Mouse (Mus musculus) telencephalon, adult 2 months (tissue): Measurements from ENCODE around the gene Mrgpra2a.
"Not testable (repeated sequence)": the region's sequence is repeated elsewhere in the genome, so short reads cannot be mapped to it uniquely, and the experiment has no call there.

Experiments used
- DNase-seq: peaks from one replicate; pipeline ENCODE4 v3.0.0-alpha.2; 2011; ENCODE audit warnings: low read depth, low spot score

Gene Mrgpra2a

GRCm38 (mm10) chr7:47452015-47452414 is at the start of gene Mrgpra2a:
TSS of gene Mrgpra2a (minus strand) at chr7:47452139.
- DNase-seq: not testable (repeated sequence)

- DNase-seq: not testable (repeated sequence)
Measured at GRCm38 (mm10) chr7:47491266-47491665, 39.3 kb upstream of the Mrgpra2a start.

- DNase-seq: not testable (repeated sequence)
Measured at GRCm38 (mm10) chr7:47489438-47489837, 37.5 kb upstream of the Mrgpra2a start.

- not testable (repeated sequence) for DNase-seq
Measured at GRCm38 (mm10) chr7:47483181-47483580, 31.2 kb upstream of the Mrgpra2a start.

- DNase-seq: not testable (repeated sequence)
Measured at GRCm38 (mm10) chr7:47473904-47474303, 22.0 kb upstream of the Mrgpra2a start.

GRCm38 (mm10) chr7:47465278-47465981 is 13.5 kb upstream of the Mrgpra2a start:
- DNase-seq: not testable (repeated sequence)

- not testable (repeated sequence) for DNase-seq
Measured at GRCm38 (mm10) chr7:47445729-47446128, 6.2 kb downstream of the Mrgpra2a start.

GRCm38 (mm10) chr7:47436463-47436862 is 15.5 kb downstream of the Mrgpra2a start:
- DNase-seq: not testable (repeated sequence)

- not testable (repeated sequence) for DNase-seq
Measured at GRCm38 (mm10) chr7:47427815-47428508, 24.0 kb downstream of the Mrgpra2a start.

GRCm38 (mm10) chr7:47410602-47411001 is 41.3 kb downstream of the Mrgpra2a start:
- DNase-seq: no peak

- DNase-seq: no peak
Measured at GRCm38 (mm10) chr7:47409545-47409944, 42.4 kb downstream of the Mrgpra2a start.

- no peak for DNase-seq
Measured at GRCm38 (mm10) chr7:47401125-47401524, 50.8 kb downstream of the Mrgpra2a start.
